Mouse (Mus musculus) embryonic facial prominence, embryonic 11.5 days (tissue): Measurements from ENCODE around the gene Il10. TPM values are rescaled to one million over a fixed set of nuclear protein-coding genes. Genes with fewer than 3 reads are reported as not detected.
A peak's percentile ranks its signal among the peaks of the same experiment; 100 is the strongest.

Experiments
- ATAC-seq: fragments of 200-750 bp; cut with Nextera tagmentation; replicated peaks from 2 replicates; pipeline ENCODE4 v1.8.0; 2017; ENCODE audit warnings: low read depth; ENCODE audit not compliant: insufficient number of reproducible peaks, low FRiP score, low TSS enrichment
- DNase-seq: peaks from one replicate; pipeline ENCODE4 v3.0.0-alpha.2; 2015; ENCODE audit warnings: low spot score
- H3K27ac ChIP-seq: fragments of 300-500 bp; sonication (generic); replicated peaks from 2 replicates; pipeline ENCODE4 v1.5.1; 2014; ENCODE audit warnings: mild to moderate bottlenecking, low read depth, low read length, control low read depth
- H3K27me3 ChIP-seq: fragments of 300-500 bp; sonication (generic); 2 replicates; pipeline ENCODE4 v1.6.1; 2014; ENCODE audit warnings: mild to moderate bottlenecking, low read length, moderate library complexity, mixed read lengths; ENCODE audit not compliant: control insufficient read depth, insufficient read depth
- H3K36me3 ChIP-seq: fragments of 300-500 bp; sonication (generic); replicated peaks from 2 replicates; pipeline ENCODE4 v1.6.1; 2014; ENCODE audit warnings: low read depth, mild to moderate bottlenecking, low read length, moderate library complexity, mixed read lengths; ENCODE audit not compliant: control insufficient read depth, insufficient read depth
- H3K4me1 ChIP-seq: fragments of 300-500 bp; sonication (generic); 2 replicates; pipeline ENCODE4 v1.6.1; 2014; ENCODE audit warnings: low read length, mixed read lengths; ENCODE audit not compliant: control insufficient read depth, insufficient read depth
- H3K4me2 ChIP-seq: fragments of 300-500 bp; sonication (generic); 2 replicates; pipeline ENCODE4 v1.6.1; 2014; ENCODE audit warnings: low read depth, mild to moderate bottlenecking, control low read depth, low read length, moderate library complexity
- H3K4me3 ChIP-seq: fragments of 300-500 bp; sonication (generic); 2 replicates; pipeline ENCODE4 v1.5.1; 2014; ENCODE audit warnings: low read depth, low read length, control low read depth
- H3K9ac ChIP-seq: fragments of 300-500 bp; sonication (generic); replicated peaks from 2 replicates; pipeline ENCODE4 v1.6.1; 2014; ENCODE audit warnings: mild to moderate bottlenecking, control low read depth, low read length
- H3K9me3 ChIP-seq: fragments of 300-500 bp; sonication (generic); replicated peaks from 2 replicates; pipeline ENCODE4 v1.6.1; 2016; ENCODE audit warnings: mild to moderate bottlenecking, low read length, inconsistent platforms, mixed read lengths; ENCODE audit not compliant: control insufficient read depth
- WGBS: fragments of 180-500 bp; shearing (Covaris S2); extraction: QIAGEN DNeasy Blood & Tissue Kit; methylation state at CpG from one replicate; pipeline ENCODE4 v1.1.7; 2014; 5-methylcytosine and 5-hydroxymethylcytosine counted together
- polyA plus RNA-seq: library from polyadenylated mRNA; unstranded; fragments of >200 nt; fragmentation: Nextera tagmentation; extraction: Ambion mirVana; gene quantifications from 2 replicates; pipeline ENCODE4 v1.2.1, GENCODE M21; 2014

Il10 gene
- polyA plus RNA-seq, 1 experiment from 2014 or later: not detected

GRCm38 (mm10) chr1:131006069-131006468 is 13.6 kb upstream of the Il10 start:
- no peaks in the 10 kb centered on the region for H3K27me3 ChIP-seq
- no peak overlapping the region for H3K4me3 ChIP-seq
- no peaks in the 10 kb centered on the region for H3K4me1 ChIP-seq
- no peaks in the 10 kb centered on the region for H3K9me3 ChIP-seq
- no peak for ATAC-seq
- no peaks in the 10 kb centered on the region for H3K36me3 ChIP-seq
- no peak overlapping the region for H3K27ac ChIP-seq
- no peak overlapping the region for H3K4me2 ChIP-seq
- no peak overlapping the region for H3K9ac ChIP-seq
- WGBS: 85% methylated on average over 1 of the region's 1 CpGs
- DNase-seq: no peak

GRCm38 (mm10) chr1:131010201-131011153 is 9.2 kb upstream of the Il10 start:
- ATAC-seq (no peak), DNase-seq (no peak)
- H3K4me1 ChIP-seq: no peaks in the 10 kb centered on the region
- no peak overlapping the region for H3K4me3 ChIP-seq
- H3K4me2 ChIP-seq: no peak overlapping the region
- no peak overlapping the region for H3K9ac ChIP-seq
- 80% methylated on average over 17 of the region's 17 CpGs for WGBS
- no peak overlapping the region for H3K27ac ChIP-seq
- H3K9me3 ChIP-seq: no peaks in the 10 kb centered on the region
- H3K36me3 ChIP-seq: no peaks in the 10 kb centered on the region
- H3K27me3 ChIP-seq: no peaks in the 10 kb centered on the region

- Histone ChIP-seq H3K4me2 (no peak overlapping the region), H3K4me3 (no peak overlapping the region), H3K4me1 (no peaks in the 10 kb centered on the region), H3K27me3 (no peaks in the 10 kb centered on the region), H3K9ac (no peak overlapping the region), H3K9me3 (no peaks in the 10 kb centered on the region), H3K36me3 (no peaks in the 10 kb centered on the region), H3K27ac (no peak overlapping the region)
- ATAC-seq: no peak
- no peak for DNase-seq
- WGBS: 86% methylated on average over 8 of the region's 8 CpGs
These were observed 7.2 kb upstream of the Il10 start for GRCm38 (mm10) chr1:131012494-131012893.

GRCm38 (mm10) chr1:131013926-131014325 is 5.7 kb upstream of the Il10 start:
- no peak for ATAC-seq
- no peak for DNase-seq
- H3K4me1 ChIP-seq: no peaks in the 10 kb centered on the region

GRCm38 (mm10) chr1:131015281-131015680 is 4.4 kb upstream of the Il10 start:
- H3K36me3 ChIP-seq: no peaks in the 10 kb centered on the region
- no peak overlapping the region for H3K4me2 ChIP-seq
- no peak for DNase-seq
- ATAC-seq: no peak
- H3K27ac ChIP-seq: no peak overlapping the region
- no peaks in the 10 kb centered on the region for H3K4me1 ChIP-seq
- WGBS: 73% methylated on average over 6 of the region's 6 CpGs
- no peaks in the 10 kb centered on the region for H3K9me3 ChIP-seq
- no peaks in the 10 kb centered on the region for H3K27me3 ChIP-seq
- no peak overlapping the region for H3K9ac ChIP-seq
- no peak overlapping the region for H3K4me3 ChIP-seq

More at GRCm38 (mm10) chr1:131013926-131014325, 5.7 kb upstream of the Il10 start:
- no peak overlapping the region for H3K9ac ChIP-seq
- H3K27ac ChIP-seq: no peak overlapping the region
- no peaks in the 10 kb centered on the region for H3K9me3 ChIP-seq
- no peak overlapping the region for H3K4me3 ChIP-seq
- no peaks in the 10 kb centered on the region for H3K27me3 ChIP-seq
- WGBS: 87% methylated on average over 5 of the region's 5 CpGs
- no peaks in the 10 kb centered on the region for H3K36me3 ChIP-seq
- no peak overlapping the region for H3K4me2 ChIP-seq

GRCm38 (mm10) chr1:131015879-131016278 is 3.8 kb upstream of the Il10 start:
- Histone ChIP-seq H3K4me2 (no peak overlapping the region), H3K4me3 (no peak overlapping the region), H3K27me3 (no peaks in the 10 kb centered on the region), H3K4me1 (no peaks in the 10 kb centered on the region), H3K27ac (no peak overlapping the region), H3K9ac (no peak overlapping the region), H3K9me3 (no peaks in the 10 kb centered on the region), H3K36me3 (no peaks in the 10 kb centered on the region)
- DNase-seq (no peak), ATAC-seq (no peak)
- whole genome bisulfite sequencing: 89% methylated on average over 7 of the region's 7 CpGs

GRCm38 (mm10) chr1:131020425-131021310 is 1.0 kb downstream of the Il10 start:
- Histone ChIP-seq H3K4me3 (no peak overlapping the region), H3K4me2 (no peak overlapping the region), H3K4me1 (no peaks in the 10 kb centered on the region), H3K27ac (no peak overlapping the region), H3K27me3 (no peaks in the 10 kb centered on the region), H3K9me3 (no peaks in the 10 kb centered on the region), H3K36me3 (no peaks in the 10 kb centered on the region), H3K9ac (no peak overlapping the region)
- 46% methylated on average over 12 of the region's 12 CpGs for WGBS
- DNase-seq (peak; percentile 5), ATAC-seq (no peak)
